Mouse (Mus musculus): ENCODE data around the gene Tbx21.
A peak's percentile ranks its signal among the peaks of the same experiment; 100 is the strongest.

Tbx21 gene

GRCm38 (mm10) chr11:97114671-97115601 lies at the start of gene Tbx21:
Gene Tbx21 (minus strand): TSS chr11:97115331.
- no peak for DNase-seq

GRCm38 (mm10) chr11:97160341-97160740 lies 45.2 kb upstream of the Tbx21 start:
- DNase-seq = no peak

DNA sequence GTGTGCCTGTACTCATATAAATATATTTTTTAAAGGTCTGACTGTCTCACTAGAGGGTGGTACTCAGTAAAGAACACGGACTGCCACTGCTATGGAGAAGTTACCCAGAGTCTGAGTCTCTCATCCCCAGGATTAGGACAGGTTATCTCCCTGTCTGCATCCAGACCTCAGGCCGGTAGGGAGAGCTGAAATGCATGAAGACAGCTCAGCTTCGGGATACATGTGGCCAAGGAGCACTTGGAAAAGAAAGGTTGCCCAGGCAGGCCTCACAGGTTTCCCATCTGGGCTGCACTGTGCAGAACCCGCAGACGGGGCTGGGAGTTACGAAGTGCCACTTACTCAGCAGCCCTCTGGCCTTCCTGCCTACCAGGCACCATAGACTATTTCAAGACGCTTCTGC lies 41.9 kb upstream of the Tbx21 start:
- DNase-seq = no peak

DNA sequence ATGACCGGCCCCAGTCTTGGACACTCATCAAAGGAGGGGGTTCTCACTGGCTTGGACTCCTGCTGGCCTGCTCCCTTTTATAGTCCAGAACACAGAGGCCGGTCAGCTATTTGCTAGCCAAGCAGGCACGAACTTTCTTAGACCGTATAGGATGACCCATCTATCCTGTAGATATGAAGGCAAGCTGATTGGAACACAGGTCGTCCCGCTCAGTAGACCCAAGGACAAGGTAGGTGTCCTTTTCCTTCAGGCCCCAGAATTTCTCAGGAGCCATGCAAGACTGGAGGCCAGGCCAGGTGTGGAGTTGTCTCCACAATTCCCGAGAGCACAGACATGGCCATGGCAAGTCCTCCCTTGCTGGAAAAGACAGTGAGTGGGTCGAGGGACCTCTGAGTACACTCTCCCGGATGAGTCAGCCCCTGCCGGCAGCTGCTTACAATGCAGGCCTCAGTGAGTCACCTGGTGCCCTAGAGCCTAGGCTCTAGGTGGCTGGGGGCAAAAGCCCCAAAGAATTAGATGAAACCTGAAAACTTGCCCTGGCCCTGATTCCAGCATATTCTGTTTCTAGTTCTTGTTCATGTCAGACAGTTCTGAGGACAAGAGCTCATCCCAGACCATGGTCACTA lies 37.6 kb upstream of the Tbx21 start:
- no peak for DNase-seq

DNA sequence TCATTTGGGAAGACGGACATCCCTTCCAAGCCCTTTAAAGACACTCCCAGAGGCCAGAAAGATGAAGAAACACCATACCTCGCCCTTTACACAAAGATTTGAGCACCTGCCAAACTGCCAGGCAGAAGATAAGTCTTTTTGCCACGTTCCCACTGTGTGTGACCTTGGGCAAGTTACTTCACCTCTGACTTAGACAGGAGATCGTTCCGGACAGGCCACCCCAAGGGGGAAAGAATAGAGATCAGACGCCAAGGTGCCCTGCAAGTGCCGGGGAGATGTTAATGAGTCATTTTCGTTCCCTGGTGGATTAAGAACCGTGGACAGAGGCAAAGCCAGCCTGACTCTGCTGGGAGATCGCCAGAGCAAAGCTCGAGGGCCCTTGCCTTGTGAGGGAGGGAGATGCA lies 36.9 kb upstream of the Tbx21 start:
- no peak for DNase-seq

GRCm38 (mm10) chr11:97151343-97151801 lies 36.2 kb upstream of the Tbx21 start, which contains the start of gene Tbkbp1:
Gene Tbkbp1 (minus strand): TSS chr11:97151495.
- peak; percentile 46 for DNase-seq

GRCm38 (mm10) chr11:97150411-97151330 lies 35.5 kb upstream of the Tbx21 start:
- DNase-seq = peak; percentile 65

GRCm38 (mm10) chr11:97149995-97150410 lies 34.9 kb upstream of the Tbx21 start:
- DNase-seq = peak; percentile 60

- DNase-seq = no peak
These were observed 33.9 kb upstream of the Tbx21 start for GRCm38 (mm10) chr11:97149026-97149425.

DNA sequence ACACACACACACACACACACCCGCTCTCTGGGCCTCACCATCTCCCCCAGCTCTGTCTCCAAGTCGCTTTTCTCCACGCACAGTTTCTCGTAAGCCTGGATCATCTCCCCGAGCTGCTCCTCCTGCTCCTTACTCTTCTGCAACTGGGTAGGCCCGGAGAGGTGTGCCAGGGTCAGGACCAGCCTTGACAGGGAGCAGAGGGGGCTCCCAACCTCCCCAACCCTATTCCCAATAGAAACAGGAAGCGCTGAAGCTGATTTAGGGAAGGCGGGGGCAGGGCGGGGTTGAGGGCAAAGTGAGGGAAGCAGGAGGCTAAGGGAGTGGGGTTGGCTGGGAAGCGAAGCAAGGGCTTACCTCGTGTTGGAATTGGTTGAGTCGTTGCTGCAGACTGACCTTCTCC lies 33.5 kb upstream of the Tbx21 start:
- no peak for DNase-seq

GRCm38 (mm10) chr11:97147333-97147732 lies 32.2 kb upstream of the Tbx21 start:
- no peak for DNase-seq

- peak; percentile 80 for DNase-seq
These were observed 31.6 kb upstream of the Tbx21 start for GRCm38 (mm10) chr11:97146724-97147123.

GRCm38 (mm10) chr11:97145951-97146350 lies 30.8 kb upstream of the Tbx21 start:
- no peak for DNase-seq

GRCm38 (mm10) chr11:97145320-97145719 lies 30.2 kb upstream of the Tbx21 start:
- DNase-seq = no peak

- DNase-seq = no peak
These were observed 28.2 kb upstream of the Tbx21 start for GRCm38 (mm10) chr11:97143196-97143900.

DNA sequence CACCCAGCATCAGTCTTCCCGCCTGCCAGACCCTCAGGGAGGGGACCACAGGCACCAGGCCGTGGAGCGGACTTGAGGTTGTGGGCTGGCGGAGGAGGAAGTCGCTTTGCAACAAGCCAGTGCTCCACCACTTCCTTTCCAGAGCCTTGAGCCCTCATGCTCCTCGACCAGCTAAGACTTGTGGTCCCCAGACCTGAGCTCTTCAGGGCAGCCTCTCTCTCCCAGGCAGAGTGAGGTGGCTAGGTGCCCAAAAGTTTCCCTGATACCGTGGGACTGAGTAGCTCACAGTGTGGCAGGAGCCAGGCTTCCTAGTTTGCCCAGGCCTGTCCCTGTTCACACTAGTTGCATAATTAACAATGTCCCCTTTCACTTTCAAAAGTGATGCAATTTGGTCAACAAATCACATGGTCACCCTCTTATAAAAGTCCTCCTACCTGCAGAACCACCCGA lies 27.1 kb upstream of the Tbx21 start:
- no peak for DNase-seq

- DNase-seq = no peak
These were observed 25.7 kb upstream of the Tbx21 start for GRCm38 (mm10) chr11:97140811-97141210.

DNA sequence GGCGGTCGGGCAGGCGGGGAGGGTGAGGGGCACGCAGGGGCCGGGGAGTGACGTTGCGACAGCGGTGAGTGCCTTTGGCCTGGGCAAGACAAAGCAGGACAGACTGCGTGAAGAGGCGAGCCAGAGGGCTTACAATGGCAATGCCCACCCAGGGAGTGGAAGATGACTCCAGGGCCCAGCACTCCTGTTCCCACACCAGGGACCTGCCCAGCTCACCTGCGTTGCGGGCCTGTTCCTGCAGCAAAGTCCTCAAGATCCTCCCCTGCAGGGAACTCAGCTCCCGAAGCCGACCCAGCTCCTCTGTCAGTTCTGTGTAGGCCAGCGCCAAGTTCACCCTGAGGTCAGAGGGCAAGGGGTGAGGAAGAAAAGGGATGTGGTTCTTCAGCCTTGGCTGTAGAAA lies 24.1 kb upstream of the Tbx21 start:
- DNase-seq = no peak

DNA sequence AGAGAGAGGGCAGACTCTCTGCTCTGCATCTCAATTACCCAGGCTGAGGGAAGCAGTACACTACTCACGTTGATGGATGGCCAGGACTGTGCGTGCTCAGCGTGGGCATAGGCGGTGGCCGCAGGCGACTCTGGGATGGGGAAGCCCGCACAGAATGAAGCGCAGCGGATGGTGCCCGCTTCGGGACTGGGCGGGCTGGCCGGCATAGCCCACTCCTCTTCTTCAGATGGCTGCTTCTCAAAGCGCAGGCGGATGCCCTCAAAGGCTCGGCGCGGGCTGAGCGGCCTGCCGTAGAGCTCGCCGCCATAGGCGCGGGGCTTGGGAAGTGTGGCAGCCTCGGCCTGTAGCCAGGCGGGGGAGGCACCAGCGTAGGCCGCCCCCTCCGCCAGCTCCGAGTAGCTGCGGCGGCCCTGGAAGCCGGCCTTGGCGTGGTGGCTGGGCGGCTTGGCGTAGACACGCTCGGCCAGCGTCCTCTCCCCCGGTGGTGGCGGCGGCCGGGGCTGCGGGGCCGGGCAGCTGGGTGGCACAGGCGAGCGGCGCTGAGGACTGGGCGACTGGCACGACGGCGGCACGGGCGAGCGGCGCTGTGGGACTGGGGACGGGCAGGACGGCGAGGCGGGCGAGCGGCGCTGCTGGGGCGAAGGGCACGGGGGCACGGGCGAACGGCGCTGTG lies 23.6 kb upstream of the Tbx21 start:
- DNase-seq = peak; percentile 66

- DNase-seq = no peak
These were observed 18.1 kb upstream of the Tbx21 start for GRCm38 (mm10) chr11:97133270-97133669.

- DNase-seq = no peak
These were observed 17.1 kb upstream of the Tbx21 start for GRCm38 (mm10) chr11:97132185-97132584.

DNA sequence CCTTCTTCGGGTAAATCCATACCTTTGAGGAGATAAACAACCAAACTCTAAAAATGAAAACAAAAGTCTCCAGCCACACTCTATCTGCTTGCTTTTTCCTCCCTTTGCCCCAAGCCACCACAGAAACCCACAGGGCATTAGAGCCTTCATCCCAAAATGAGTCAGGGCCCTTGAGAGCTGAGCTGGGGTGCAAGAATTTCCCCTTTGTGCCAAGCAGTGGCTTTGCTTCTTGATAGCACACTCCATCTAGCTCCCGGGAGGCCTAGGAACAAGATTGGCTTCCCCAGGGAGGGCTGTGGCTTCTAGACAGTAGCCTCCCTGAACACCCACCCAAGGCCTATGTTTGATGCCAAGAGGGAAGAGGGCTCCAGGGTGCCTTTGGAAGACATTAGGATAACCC lies 16.6 kb upstream of the Tbx21 start:
- DNase-seq = no peak
